Mouse (Mus musculus): ENCODE measurements around the gene Mrpl45. TPM values are rescaled to one million over a fixed set of nuclear protein-coding genes. Genes with fewer than 3 reads are reported as not detected.

The Mrpl45 gene
- total RNA-seq, 2 experiments from 2014 or later = 15.2 to 19.8 TPM

DNA sequence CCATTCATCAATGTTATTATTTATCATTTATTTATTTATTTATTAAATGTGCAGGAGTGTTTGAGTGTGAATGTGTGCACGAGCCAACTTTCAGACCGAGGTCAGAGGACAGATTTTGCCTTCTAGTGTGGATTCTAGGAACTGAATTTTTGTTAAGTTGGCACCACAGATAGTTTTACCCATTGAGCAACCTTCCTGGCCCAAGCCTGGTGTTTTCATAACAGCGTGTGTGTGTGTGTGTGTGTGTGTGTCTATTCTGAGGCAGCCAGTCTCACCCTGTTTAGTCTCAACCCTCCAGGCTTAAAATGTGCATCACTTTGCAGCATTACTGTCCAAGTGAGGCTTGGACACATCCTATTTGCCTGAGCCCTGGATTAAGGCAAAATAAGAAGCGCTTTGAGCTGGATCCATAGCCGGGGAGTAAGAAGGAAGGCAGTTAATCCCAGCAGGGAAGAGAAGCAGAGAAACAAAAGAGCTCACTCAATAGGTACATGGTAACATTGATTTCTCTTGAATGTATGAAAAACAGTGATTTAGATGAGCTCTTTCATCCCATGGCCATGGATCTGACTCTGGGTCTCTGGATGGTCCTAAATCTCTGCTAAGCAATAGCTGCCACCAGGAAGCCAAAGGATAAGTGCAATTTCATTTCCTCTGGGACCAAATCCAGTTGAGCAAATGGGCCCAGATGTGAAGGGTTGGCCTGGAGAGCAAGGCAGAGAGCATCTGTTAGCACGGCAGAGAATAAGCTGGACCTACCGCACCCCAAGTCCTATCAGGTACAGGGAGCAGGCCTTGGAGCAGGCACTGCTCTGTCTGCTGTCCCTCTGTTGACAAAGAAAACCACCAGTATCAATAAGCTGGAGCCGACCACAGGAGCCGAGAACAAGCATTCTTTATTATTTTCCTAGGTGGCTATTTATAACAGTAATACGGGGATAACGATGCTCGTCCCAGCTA, 16.0 kb downstream of the Mrpl45 start:
- no peak for ATAC-seq (ENCODE audit: poor library complexity, severe bottlenecking)

DNA sequence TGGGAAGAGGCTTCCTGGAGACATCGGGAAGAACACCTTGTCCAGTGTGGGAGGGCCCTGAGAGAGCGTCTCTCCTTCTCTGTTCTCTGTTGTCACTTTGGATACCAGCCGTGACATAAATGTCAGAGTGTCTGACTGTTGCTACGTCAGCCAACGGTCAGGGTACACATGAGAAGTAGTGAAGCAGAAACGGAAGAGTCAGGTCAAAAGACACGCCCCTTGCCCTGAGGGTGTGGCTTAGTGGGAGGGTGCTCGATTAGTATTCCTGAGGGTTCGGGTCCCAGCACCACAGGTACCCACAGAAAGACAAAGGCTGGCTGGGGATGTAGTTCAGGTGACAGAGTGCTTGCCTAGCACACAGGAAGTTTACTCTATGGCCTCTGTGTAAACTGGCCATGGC, 17.5 kb downstream of the Mrpl45 start:
- no peak for ATAC-seq (ENCODE audit: poor library complexity, severe bottlenecking)

DNA sequence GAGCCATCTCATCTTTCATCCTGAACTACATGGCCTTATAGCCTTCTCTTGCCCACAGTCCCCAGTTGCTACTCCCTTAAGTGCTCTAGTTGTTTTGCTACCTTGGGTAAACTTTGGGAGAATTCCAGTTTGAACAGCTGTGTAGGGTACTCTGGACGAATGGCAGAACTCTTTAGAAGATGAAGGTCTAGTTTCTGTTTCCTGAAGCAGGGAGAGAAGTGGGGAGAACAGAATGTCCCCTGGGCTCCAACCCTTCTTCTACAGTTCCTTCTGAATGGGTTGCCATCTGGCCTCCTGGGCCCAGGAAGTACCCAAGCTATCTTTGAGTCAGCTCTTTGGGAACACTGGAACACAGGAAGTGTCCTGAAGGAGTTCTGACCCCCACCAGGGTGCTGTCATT, 18.4 kb downstream of the Mrpl45 start:
- ATAC-seq (ENCODE audit: poor library complexity, severe bottlenecking) = no peak

DNA sequence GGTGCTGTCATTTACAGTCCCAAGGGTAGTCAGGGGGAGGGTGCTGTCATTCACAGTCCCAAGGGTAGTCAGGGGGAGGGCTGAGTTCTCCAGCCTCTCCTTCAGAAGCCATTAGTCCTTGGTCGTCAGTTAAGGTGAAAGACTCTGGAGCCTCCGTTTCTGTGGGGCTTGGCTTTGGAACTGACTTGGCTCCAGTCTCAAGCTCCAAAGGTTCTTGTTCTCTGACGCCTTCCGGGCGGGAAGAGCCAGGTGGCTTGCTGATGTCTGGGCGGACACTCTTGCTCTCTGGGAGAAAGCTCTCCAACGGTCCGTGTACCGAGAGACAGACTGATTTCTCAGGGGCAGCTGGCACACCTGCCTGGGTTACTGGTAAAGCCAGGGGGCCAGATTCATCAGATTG, 18.9 kb downstream of the Mrpl45 start:
- ATAC-seq (ENCODE audit: poor library complexity, severe bottlenecking) = no peak

DNA sequence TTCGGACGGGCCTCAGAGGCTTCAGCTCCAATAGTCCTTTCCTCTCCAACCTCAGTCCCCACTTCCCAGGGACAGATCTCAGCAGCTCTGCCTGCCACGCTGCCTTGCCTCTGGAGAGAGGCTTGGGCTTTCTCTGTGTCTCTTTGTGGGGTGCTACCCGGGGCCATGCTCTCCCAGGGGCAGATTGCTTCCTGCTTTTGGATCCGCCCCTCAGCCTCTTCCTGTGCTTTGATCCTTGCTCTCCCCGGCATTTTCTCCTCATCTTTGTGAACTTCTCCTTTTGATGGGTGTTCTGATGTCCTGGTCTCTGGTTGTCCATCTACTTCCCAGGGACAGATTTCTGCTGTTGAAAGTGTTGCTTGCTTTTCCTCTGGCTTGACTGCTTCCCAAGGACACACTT, 20.7 kb downstream of the Mrpl45 start:
- ATAC-seq (ENCODE audit: poor library complexity, severe bottlenecking) = 0 out of 2 replicates have a peak, but pooled peaks have one; percentile 27

DNA sequence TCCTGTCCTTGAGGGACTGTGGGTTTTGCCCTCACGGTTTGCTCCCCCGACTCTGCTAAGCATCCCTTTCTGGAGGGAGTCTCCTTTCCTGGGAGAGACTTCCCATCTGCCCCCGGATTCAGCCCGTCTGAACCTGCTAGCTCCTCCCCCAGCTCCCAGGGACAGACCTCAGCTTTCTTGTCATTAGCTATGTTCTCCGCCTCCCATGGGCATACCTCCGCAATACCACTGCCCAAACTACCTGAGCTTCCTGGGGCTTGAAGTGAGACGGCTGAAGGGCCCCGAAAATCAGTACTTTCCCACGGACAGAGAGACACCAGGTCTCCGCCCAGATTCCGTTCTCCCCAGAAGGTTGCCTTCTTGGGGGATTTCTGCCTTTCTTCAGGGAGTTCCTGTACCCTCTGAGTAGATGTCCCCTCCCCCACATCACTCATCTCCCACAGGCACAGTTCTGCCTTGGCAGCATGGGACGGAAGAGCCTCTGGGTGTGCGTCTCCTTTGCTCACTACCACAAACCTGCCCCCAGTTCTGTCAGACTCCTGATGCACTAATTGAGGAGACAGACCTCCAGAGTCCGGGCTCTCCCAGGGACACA, 21.3 kb downstream of the Mrpl45 start:
- no peak for ATAC-seq (ENCODE audit: poor library complexity, severe bottlenecking)

DNA sequence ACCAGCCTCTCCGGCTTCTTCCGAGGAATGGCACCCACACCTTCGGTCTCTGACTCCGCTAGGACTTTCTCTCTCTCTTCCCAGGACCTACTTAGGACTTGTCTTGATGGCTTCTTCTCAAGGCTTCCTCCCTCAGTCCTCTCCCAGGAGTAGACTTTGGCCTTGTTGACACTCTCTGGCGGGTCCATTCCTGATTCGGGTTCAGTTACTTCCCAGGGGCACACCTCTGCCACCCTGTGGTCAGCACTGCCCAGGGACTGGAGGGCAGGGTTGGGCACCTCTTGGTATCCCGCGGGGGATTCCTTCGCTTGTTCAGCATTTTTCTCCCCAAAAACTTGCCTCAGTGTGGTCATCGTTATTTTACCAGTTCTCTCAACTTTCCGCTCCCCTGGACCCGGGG, 21.8 kb downstream of the Mrpl45 start:
- no peak for ATAC-seq (ENCODE audit: poor library complexity, severe bottlenecking)

DNA sequence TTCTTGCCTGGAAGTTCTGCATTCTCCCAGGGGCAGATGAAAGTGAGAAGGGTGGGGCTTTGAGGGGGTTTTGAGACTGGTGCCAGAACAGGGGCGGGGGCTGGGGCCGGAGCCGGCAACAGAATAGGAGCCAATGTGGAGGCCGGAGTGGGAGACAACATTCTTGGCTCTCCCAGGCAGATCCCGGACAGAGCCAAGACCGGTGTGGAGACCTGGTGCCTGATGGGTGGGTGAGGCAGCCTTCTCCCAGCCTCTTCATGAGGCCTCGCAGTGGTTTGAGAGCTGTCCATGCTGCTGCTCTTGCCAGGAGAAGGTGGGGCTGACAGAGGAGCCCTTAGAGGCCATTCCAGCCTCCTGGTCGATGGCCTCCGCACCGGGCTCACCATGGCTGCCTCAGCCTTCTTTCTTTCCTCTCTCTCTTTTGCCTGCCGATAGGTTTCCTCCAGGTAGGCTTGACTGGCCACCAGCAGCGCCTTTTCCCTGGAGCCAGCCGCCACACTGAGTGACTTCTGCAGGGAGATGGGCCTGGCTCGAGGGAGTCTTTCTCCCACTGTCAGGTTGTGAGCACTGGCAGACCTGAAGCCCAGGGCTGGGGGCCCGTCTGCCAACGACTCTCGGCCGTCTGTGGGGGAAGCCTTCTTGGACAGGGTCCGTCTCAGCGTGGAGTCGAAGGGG, 22.9 kb downstream of the Mrpl45 start:
- no peak for ATAC-seq (ENCODE audit: poor library complexity, severe bottlenecking)

DNA sequence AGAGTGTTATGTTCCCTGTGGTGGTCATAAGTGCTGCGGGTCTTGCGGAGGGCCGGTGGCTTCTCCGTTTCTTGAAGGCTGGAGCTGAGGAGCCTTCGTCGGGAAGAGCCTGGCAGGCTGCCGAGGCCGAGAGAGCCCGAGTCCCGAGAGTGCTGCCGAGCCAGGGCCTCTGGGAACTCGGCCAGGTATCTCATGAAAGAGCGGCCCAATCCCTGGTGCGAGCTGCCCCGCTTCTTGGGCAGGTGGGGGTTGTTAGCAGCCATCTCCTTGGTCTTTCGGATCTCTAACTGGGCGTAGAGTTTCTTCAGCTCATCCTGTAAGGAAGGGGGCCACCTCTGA, 23.4 kb downstream of the Mrpl45 start:
- ATAC-seq (ENCODE audit: poor library complexity, severe bottlenecking) = no peak

DNA sequence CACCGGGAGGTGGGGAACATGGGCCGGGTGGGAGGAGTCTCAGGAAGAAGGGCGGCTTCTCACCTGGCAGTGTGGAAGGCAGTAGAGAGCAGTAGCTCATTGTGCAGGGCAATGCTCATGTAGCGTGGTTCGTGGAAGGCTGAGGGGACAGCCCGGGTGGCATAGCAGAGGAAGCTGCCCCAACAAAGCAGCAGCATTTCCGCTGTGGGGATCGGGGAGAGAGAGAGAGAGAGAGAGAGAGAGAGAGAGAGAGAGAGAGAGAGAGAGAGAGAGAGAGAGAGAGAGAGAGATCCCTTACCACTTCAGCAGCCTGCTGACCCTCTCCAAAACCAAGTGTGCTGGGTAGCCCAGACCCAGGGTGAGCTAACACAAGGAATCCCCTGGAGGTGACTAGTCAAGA, 27.7 kb downstream of the Mrpl45 start:
- 0 out of 2 replicates have a peak, but pooled peaks have one; percentile 4 for ATAC-seq (ENCODE audit: poor library complexity, severe bottlenecking)

DNA sequence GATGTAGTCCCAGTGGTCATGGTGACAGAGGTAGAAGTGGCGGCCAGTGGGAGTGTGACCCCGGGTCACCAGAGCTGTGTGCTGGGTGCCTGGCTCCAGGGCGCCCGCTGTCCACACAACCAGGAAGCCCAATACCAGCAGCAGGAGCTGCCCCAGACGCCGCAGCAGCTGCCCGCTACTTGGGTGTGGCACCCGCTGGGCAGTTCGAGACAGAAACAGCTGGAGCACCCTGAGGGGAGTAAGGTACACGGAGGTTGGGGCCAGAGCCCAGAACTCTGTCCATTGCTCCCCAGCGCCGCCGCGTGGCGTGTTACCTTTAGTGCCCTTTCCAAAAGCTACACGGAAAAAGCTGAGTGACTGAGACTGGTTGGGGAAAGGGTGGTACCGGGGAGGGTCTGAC, 28.1 kb downstream of the Mrpl45 start:
- peak; percentile 75 for ATAC-seq (ENCODE audit: poor library complexity, severe bottlenecking)

DNA sequence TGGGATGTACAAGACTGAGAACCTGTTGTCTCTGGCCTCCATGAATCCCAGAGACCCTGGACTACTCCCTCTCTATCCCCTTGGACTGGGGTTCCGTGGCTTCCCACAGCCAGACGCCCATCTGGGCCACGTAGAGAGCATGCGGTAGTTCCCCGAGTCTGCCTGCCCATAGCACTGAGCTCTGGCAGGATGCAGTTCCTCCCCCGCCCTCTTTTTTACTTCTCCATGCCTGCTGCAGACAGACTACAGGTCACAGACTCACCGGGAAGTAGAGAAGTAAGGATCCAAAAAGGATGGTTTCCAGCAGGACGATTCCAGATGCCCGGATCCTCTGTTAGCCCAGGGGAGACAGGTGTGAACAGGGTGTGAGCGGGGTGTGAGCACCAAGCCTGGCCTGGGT, 29.9 kb downstream of the Mrpl45 start:
- 0 out of 2 replicates have a peak, but pooled peaks have one; percentile 37 for ATAC-seq (ENCODE audit: poor library complexity, severe bottlenecking)

DNA sequence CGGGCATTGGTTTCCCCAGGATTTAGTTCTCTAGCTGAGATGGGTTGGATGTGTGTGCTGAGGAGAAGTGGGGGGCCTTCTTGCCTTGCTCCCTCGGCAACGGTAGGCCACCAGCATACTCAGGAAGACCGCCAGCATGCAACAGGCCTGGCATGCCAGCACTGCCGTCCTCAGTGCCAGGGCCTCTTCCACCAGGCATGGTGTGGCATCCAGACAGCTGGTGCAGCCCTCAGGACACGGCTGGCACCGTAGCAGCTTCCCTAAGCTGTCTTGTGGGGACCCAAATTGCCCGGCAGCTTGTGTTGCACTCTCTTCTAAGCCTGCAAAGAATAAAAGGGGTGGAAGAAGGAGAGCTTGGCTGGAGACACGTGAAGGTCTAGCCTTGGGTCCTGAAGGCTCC, 30.9 kb downstream of the Mrpl45 start:
- no peak for ATAC-seq (ENCODE audit: poor library complexity, severe bottlenecking)

DNA sequence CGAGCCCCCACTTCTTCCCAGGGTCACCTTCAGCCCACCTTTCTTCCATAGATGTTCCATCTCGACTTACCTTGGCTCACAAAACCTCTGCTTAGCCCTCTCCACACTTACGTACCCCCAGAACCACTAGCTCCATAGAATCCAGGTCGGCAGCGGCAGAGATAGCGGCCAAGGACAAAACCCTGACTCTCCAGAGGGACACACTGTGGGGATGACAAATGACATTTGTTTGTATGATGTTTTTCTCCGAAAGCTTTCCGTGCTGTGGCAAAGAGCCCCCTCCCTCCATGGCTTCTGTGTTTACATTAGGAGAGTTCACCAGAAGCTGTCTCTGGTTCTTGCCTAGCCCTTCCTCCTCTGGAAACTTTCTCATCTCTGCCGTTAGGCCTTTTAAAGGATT, 31.8 kb downstream of the Mrpl45 start:
- ATAC-seq (ENCODE audit: poor library complexity, severe bottlenecking) = no peak

DNA sequence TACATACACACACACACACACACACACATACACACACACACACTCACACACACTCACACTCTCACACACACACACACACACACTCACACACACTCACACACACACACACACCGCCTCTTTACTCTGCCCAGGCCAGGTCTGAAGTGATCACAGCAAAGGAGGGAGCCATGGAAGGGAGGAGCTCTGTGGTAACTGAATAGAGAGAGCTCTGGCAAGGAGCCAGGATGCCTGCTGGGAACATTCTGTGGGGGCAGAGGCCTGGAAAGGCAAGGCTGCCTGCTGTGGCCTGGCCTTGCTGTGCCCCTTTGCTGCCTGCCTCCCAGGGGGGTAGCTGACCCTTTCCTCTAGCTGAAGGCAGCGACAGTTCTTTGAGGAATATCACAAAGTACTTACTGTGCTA, 34.5 kb downstream of the Mrpl45 start:
- ATAC-seq (ENCODE audit: poor library complexity, severe bottlenecking) = no peak

DNA sequence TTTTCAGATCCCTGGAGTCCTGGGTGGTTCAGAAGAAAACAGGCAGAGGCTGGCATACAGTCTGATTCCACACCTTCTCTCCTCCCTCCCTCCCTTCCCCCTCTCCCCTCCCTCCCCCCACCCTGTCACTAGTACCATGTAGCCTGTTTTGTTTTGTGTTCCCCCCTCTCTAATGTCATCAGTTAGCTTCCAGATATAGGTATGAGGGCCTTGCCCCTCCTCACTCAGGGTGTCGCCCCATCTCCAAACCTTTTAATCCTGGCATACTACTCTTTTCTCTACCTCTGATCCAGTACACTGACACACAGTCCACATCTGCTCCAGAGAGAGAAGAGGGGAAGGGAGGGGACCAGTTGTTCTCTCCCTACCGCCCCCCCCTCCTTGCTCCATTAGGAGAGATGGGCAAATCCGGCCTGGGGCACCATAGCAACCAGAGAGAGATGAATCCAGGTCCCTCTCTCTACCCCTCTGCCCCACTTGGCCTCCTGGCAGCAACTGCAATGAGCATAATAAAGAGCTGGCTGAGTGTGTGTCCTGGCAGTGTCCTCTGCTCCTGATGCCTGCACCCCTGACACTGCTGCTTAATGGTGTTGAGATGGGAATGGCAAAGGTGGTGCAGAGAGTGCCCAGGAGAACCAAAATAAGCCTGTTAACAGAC, 36.6 kb downstream of the Mrpl45 start, which contains the start of gene Gpr179:
Gene Gpr179, minus strand, starts transcription at position 51 of the 658 bp plus-strand sequence.
- no peak for ATAC-seq (ENCODE audit: poor library complexity, severe bottlenecking)

DNA sequence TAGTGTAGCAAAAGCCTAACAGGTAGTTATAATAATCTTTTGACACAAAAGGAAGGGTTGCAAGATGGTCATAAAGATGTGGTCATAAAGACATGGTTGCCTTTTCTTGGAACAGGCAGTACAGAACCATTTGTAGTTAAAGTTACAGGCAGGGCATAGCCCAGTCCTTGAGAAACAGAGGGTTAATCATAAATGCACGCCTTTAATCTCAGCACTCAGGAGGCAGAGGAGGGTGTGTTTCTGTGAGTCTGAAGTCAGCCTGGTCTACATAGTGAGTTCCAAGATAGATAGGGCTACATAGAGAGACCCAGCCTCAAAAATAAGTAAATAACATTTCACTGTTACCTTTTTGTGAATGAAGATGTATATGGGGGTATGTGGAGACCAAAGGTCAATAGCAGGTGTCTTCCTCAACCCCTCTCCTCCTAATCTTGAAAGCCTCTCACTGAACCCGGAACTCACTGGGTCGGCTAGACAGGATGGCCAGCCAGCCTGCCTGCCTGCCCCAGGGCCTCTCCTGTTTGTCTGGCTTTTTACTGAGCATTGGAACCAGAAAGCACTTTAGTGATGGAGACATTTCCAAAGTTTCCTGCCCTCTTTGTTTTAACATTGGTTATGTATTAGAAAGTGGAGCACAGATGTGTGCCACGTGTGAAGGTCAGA, 37.5 kb downstream of the Mrpl45 start:
- no peak for ATAC-seq (ENCODE audit: poor library complexity, severe bottlenecking)

DNA sequence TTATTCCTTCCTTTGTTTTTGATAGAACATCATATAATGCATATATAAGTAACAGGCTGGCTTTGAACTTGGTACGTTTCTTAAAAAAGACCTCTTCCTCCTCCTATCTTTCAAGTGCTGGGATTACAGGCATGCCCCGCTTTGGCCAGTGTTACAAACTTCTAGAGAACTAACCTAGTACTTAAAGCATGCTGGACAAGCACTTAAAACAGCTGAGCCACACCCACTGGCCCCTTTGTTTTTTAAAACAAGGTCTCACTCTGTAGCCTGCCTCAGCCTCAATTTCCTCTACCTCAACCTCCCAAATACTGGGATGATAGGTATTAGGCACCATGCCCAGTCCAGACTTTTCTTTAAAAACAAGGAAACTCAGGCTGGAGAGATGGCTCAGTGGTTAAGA, 39.1 kb downstream of the Mrpl45 start:
- no peak for ATAC-seq (ENCODE audit: poor library complexity, severe bottlenecking)

DNA sequence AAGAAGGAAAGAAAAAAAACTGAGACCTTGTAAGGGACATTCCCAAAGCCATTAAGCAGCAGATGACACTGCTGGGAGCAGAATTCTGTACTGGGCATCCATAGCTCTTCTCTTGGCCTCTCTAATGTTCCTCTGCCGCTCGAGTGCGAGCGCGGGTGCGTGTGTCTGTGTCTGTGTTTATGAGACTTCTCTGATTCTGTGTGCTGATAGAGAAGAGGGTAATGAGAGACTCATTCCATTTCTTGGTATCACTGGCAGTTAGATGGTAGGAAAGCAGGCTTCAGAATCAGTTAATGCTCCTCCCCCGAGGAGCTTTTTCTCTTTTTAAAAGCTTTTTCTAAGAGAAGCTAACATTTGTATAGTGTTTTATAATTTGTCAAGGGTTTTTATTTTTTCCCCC, 39.7 kb downstream of the Mrpl45 start:
- ATAC-seq (ENCODE audit: poor library complexity, severe bottlenecking) = no peak

DNA sequence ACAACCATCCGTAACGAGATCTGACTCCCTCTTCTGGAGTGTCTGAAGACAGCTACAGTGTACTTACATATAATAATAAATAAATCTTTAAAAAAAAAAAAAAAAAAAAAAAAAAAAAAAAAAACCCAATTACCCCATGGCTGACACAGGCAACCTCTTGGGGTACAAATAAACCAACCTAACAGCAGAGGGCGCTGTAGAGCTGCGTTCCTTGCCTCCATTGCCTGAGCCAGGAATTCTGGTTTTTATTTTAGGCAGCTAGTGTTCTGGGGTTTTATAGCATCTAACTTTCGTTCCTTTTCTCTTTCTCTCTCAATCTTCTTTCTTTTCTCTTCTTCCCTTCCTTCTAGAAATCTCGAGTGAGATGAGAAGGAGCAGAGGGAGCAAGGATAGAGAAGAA, 42.1 kb downstream of the Mrpl45 start:
- peak; percentile 67 for ATAC-seq (ENCODE audit: poor library complexity, severe bottlenecking)

Data from megakaryocyte, adult 5-6 weeks (primary cell).